Mouse (Mus musculus): ENCODE data around the gene Mtmr3. TPM values are rescaled to one million over a fixed set of nuclear protein-coding genes. Genes with fewer than 3 reads are reported as not detected.
A peak's percentile ranks its signal among the peaks of the same experiment; 100 is the strongest.

Mtmr3 gene
- total RNA-seq, 2 experiments from 2014 or later = 48.1 to 49.5 TPM

DNA sequence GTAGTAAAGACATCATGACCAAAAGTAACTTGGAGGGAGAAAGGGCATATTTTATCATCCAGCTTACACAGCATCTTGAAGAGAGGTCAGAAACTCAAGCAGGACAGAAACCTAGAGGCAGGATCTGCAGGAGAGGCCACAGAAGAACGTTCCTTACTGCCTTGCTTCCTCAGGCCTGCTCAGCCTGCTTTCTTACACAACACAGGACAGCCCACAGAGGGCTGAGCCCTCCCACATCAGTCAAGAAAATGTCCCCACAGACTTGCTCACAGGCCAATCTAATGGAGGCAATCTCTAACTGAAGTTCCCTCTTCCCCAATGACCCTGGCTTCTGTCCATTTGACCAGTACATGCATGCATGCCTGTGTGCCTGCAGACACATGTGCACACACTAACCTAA is 152.4 kb downstream of the Mtmr3 start:
- Histone ChIP-seq H3K4me3 (no peak overlapping the region), H3K27ac (no peak overlapping the region)
- DNase-seq = no peak
- no peak for TF ChIP-seq CTCF (IDR thresholded peaks at IDR 0.05)
- intact Hi-C loops (cut with DNase I) = no loop called here

DNA sequence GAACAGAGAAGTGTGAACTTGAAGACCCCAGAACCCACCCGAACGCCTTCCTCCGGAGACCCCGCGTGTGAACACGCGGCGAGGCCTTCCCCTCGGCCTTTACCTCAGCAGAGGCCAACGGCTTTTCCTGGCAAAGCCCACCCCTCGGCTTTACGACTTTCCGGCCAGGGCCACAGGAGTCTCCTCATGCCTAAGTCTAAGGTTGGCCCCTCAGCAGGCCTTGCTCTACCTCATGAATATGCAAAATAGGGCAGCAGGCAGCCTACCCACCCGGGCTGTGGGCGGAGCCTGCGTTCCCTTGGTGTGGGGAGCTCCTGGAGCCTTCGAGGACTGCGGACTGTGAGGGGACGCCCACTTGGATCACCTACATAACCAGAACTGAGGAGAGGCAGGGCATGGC is 153.7 kb downstream of the Mtmr3 start, which contains the start of gene Hormad2:
Gene Hormad2 (minus strand): TSS at position 128 of the 400 bp plus-strand sequence.
- TF ChIP-seq CTCF (IDR thresholded peaks at IDR 0.05) = no peak
- peak; percentile 18 for DNase-seq
- no peak within 1 kb of the TSS for H3K27ac ChIP-seq
- H3K4me3 ChIP-seq = peak within 1 kb of the TSS; percentile 46
- intact Hi-C loops (cut with DNase I) = no loop called here

DNA sequence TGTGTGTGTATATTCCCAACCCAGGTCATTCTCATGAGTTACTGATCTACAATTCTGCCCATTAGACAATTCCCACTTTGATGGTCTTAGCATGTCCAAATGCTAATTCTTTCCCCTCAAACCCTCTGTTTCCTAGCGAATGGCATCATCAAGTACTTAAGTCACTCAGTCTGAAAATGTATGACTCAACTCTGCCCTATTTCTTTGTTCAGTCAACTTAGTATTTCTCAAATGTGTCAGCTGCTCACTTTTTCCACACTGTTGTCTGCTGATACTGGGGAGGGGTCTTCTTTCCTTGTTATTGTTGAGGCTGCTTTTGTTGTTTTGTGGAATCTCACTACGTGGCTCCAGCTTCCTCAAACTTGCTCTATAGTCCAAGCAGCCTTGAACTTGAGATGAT is 156.5 kb downstream of the Mtmr3 start:
- TF ChIP-seq CTCF (IDR thresholded peaks at IDR 0.05) = no peak
- intact Hi-C loops (cut with DNase I) = loop anchor here (5.0 kb wide), 4 partner anchors 334 to 429 kb away; no protein-coding TSS in a partner anchor
- DNase-seq = no peak
- no peak overlapping the region for H3K4me3 ChIP-seq
- H3K27ac ChIP-seq = no peak overlapping the region

DNA sequence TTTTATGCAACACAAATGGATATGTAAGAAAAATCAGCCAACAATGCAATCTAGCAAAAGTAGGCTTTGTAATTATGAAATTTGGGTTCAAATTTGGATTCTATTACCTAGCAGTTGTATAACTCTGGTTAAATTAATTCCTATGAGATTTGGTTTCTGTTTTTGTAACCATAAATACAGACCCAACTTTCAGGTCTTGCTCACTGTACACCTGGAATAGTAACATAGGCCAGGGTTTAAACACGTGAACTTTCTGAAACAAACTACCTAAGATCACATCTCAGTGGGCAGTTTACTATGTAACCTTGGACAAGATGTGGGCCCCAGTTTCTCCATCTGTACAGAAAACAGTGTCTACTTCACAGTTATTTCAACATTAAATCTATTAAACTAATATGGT is 157.3 kb downstream of the Mtmr3 start:
- intact Hi-C loops (cut with DNase I) = loop anchor here (5.0 kb wide), 4 partner anchors 335 to 430 kb away; no protein-coding TSS in a partner anchor
- no peak for TF ChIP-seq CTCF (IDR thresholded peaks at IDR 0.05)
- no peak overlapping the region for H3K4me3 ChIP-seq
- no peak for DNase-seq
- H3K27ac ChIP-seq = no peak overlapping the region

DNA sequence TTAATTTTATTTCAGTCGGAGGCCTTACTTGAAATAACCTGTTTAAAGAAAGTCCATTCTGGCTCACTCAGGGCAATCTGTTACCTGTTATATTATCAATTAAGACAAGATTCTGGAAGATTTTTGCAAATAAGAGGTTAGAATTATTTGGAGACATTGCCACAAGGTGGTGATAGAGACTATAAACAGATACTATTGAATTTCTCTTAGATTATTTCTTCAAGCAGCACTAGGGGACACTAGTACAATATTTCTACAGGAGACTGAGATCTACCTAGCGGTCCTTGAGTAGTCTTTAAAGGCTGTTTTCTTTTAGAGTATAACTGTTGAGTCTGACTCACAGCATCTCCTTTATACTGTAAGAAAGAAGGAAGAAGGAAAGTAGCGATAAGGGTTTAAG is 158.0 kb downstream of the Mtmr3 start:
- peak; percentile 68 for TF ChIP-seq CTCF (IDR thresholded peaks at IDR 0.05)
- intact Hi-C loops (cut with DNase I) = loop anchor here (5.0 kb wide), 4 partner anchors 336 to 431 kb away; no protein-coding TSS in a partner anchor
- H3K4me3 ChIP-seq = no peak overlapping the region
- H3K27ac ChIP-seq = no peak overlapping the region
- DNase-seq = no peak

DNA sequence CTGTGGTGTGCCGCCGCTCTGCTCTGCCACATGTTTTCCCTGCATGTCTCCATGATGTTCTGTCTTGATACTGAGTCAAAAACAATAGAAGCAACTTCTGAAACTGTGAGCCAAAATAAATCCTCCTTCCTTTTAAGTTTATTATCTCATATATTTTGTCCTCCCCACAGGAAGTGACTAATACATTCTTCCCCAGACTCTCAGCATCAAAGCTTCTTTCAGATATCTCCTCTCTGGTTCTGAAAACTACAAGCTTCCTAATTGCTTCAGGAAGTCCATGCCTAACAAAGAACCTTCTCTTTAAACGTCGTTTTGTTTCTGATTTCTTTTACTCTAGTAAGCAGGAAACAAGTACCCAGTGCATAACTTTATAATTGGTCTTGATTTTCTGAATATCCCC is 160.2 kb downstream of the Mtmr3 start:
- no peak for DNase-seq
- no peak for TF ChIP-seq CTCF (IDR thresholded peaks at IDR 0.05)
- Histone ChIP-seq H3K27ac (no peak overlapping the region), H3K4me3 (no peak overlapping the region)
- intact Hi-C loops (cut with DNase I) = no loop called here

Other genes starting within 250 kb of the Mtmr3 start
- gene Hormad2, start 153.8 kb downstream of the Mtmr3 start, total RNA-seq (2021) = not detected
- gene Gm11032, start 25.2 kb upstream of the Mtmr3 start, total RNA-seq (2021) = not detected
- gene Ascc2, start 42.9 kb upstream of the Mtmr3 start, total RNA-seq (2021) = 10 to 100 TPM; 14.4 to 16.7 TPM
- 1,000 to 10,000 TPM in 1 of 2 experiments, 100 to 1,000 TPM in 1; 837 to 1,167 TPM for gene Uqcr10, start 109.5 kb upstream of the Mtmr3 start, total RNA-seq (2021)
- 10 to 100 TPM; 23.3 to 28.5 TPM for gene Zmat5, start 109.8 kb upstream of the Mtmr3 start, total RNA-seq (2021)
- gene Cabp7, start 151.9 kb upstream of the Mtmr3 start, total RNA-seq (2021) = under 1 TPM; 0.17 to 0.18 TPM